Mouse (Mus musculus): ENCODE data around the gene Cdk8. TPM values are rescaled to one million over a fixed set of nuclear protein-coding genes. Genes with fewer than 3 reads are reported as not detected.

Cdk8 gene
- total and polyA plus RNA-seq, 2 experiments from 2014 or later: 15.4 to 46.3 TPM

DNA sequence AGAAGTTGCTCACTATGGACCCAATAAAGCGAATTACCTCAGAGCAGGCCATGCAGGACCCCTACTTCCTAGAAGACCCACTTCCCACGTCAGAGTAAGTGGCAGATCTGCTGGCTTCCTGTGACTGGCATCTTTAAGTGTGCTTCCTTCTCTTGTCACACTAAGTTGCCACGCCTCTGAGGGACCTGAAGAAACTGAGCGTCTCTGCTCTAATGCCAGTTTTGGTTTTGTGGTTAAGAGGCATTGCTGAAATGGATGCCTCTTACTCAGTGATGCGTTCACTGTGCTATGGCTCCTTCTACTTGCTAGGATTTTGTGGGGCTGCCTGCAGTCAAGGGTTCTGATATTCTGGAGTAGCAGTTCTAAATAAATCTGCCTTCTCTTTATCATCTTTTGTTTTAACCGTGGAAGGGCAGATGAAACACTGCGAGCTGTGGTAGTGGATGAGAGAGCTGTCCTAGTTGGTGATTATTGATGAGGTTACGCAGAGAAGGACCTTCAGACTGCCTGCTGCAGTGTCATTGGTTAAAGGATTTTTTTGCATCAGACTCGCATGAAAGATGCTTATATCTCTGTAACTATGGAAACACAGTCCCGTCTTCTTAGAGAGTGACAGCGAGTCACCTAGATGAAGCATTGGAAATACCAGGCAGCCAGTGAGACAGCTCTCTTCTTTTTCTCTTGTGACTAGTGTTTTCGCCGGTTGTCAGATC is 67.9 kb downstream of the Cdk8 start:
- no peak overlapping the region for H3K9ac ChIP-seq (replicated peaks; ENCODE audit: low read length, poor library complexity, severe bottlenecking)
- H3K27me3 ChIP-seq (ENCODE audit: insufficient read depth, low read length): no peaks in the 10 kb centered on the region
- H3K9me3 ChIP-seq (ENCODE audit: low read length): no peaks in the 10 kb centered on the region
- H3K4me1 ChIP-seq (ENCODE audit: insufficient read depth, low read length): no peaks in the 10 kb centered on the region
- peaks cover 24% of the 10 kb centered on the region for H3K36me3 ChIP-seq (ENCODE audit: insufficient read depth, low read length)
- TF ChIP-seq CTCF (IDR thresholded peaks at IDR 0.05): no peak
- peak; percentile 50; the same call in 1 of the 2 replicates for ATAC-seq (ENCODE audit: low FRiP score)
- H3K4me3 ChIP-seq (ENCODE audit: low read depth, low read length): no peak overlapping the region
- no peak for DNase-seq (ENCODE audit: low spot score)
- no peak overlapping the region for H3K27ac ChIP-seq (ENCODE audit: low read depth, low read length)
- H3K4me2 ChIP-seq (ENCODE audit: low read depth, low read length, poor library complexity, severe bottlenecking): no peak overlapping the region
- 75% methylated on average over 13 of the region's 13 CpGs for WGBS

DNA sequence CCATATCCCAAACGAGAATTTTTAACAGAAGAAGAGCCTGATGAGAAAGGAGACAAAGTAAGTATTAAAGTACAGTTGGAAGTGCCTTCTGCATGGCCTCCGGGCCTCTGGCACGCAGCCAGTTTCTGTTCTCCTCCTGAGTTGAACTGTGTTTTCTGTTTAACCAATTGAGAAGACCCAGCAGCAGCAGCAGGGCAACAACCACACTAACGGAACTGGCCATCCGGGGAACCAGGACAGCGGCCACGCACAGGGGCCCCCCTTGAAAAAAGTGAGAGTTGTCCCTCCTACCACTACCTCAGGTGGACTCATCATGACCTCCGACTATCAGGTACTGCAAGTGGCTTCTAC is 68.5 kb downstream of the Cdk8 start:
- H3K4me3 ChIP-seq (ENCODE audit: low read depth, low read length): no peak overlapping the region
- TF ChIP-seq CTCF (IDR thresholded peaks at IDR 0.05): no peak
- H3K4me1 ChIP-seq (ENCODE audit: insufficient read depth, low read length): no peaks in the 10 kb centered on the region
- DNase-seq (ENCODE audit: low spot score) (peak; percentile 28), ATAC-seq (ENCODE audit: low FRiP score) (no peak)
- H3K4me2 ChIP-seq (ENCODE audit: low read depth, low read length, poor library complexity, severe bottlenecking): no peak overlapping the region
- H3K27me3 ChIP-seq (ENCODE audit: insufficient read depth, low read length): no peaks in the 10 kb centered on the region
- no peaks in the 10 kb centered on the region for H3K9me3 ChIP-seq (ENCODE audit: low read length)
- no peak overlapping the region for H3K27ac ChIP-seq (ENCODE audit: low read depth, low read length)
- peaks cover 25% of the 10 kb centered on the region for H3K36me3 ChIP-seq (ENCODE audit: insufficient read depth, low read length)
- no peak overlapping the region for H3K9ac ChIP-seq (replicated peaks; ENCODE audit: low read length, poor library complexity, severe bottlenecking)
- WGBS: 68% methylated on average over 8 of the region's 8 CpGs

DNA sequence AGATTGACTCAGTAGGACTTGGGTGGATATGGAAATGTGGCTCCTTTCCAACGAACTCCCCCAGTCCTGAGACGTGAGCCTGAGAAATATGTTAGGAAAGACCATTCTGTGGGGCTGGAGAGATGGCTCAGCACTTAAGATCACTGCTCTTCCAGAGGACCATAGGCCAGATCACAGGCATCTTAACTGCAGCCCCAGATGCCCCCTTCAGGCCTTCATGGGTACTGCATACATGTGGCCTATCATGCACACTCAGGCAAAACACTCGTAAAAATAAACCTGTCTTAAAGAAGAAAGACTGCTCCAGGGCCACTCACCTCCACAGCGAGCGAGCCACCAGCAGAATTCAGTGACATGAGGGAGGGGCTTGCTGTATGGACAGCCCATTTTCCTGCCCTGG is 72.4 kb downstream of the Cdk8 start:
- no peaks in the 10 kb centered on the region for H3K27me3 ChIP-seq (ENCODE audit: insufficient read depth, low read length)
- peak; percentile 18; the same call in 1 of the 2 replicates for ATAC-seq (ENCODE audit: low FRiP score)
- H3K9ac ChIP-seq (replicated peaks; ENCODE audit: low read length, poor library complexity, severe bottlenecking): no peak overlapping the region
- WGBS: 82% methylated on average over 5 of the region's 5 CpGs
- peak; percentile 56 for DNase-seq (ENCODE audit: low spot score)
- H3K36me3 ChIP-seq (ENCODE audit: insufficient read depth, low read length): peaks cover 25% of the 10 kb centered on the region
- H3K9me3 ChIP-seq (ENCODE audit: low read length): no peaks in the 10 kb centered on the region
- TF ChIP-seq CTCF (IDR thresholded peaks at IDR 0.05): peak; percentile 78
- no peak overlapping the region for H3K4me2 ChIP-seq (ENCODE audit: low read depth, low read length, poor library complexity, severe bottlenecking)
- H3K4me1 ChIP-seq (ENCODE audit: insufficient read depth, low read length): no peaks in the 10 kb centered on the region
- H3K27ac ChIP-seq (ENCODE audit: low read depth, low read length): no peak overlapping the region
- H3K4me3 ChIP-seq (ENCODE audit: low read depth, low read length): no peak overlapping the region

DNA sequence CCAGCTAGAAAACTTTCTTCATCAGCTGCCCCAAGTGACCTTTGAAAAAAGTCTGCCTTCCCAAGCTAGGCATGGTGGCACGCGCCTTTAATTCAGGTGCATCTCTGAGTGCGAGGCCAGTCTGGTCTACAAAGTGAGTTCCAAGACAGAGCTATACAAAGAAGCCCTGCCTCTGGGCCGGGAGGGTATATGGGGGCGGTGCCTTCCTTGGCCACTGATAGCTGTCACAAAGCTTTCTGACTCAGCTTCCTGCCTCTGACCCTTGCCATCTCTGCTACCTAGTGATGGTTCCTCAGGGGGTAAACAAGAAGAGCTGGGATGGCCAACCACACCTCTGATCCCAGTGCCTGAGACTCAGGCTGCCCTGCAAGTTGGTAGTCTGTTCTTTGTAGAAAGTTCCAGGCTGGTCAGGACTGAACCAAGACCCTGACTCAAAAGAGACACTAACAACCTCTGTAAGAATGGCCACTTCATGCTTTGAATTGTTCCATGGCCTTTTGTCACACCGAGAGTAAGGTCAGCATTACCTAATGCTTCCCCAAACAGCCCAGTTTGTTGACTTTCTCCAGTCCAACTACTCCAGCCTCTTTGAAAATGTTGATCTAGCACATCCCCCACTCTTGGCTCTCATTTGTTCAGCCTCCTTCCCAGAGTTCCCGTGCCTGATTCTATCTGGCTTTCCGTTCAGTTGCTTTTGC is 76.2 kb downstream of the Cdk8 start:
- Histone ChIP-seq H3K4me1 (ENCODE audit: insufficient read depth, low read length) (no peaks in the 10 kb centered on the region), H3K4me2 (ENCODE audit: low read depth, low read length, poor library complexity, severe bottlenecking) (no peak overlapping the region), H3K4me3 (ENCODE audit: low read depth, low read length) (no peak overlapping the region), H3K9me3 (ENCODE audit: low read length) (no peaks in the 10 kb centered on the region), H3K9ac (replicated peaks; ENCODE audit: low read length, poor library complexity, severe bottlenecking) (no peak overlapping the region), H3K27me3 (ENCODE audit: insufficient read depth, low read length) (no peaks in the 10 kb centered on the region), H3K27ac (ENCODE audit: low read depth, low read length) (no peak overlapping the region), H3K36me3 (ENCODE audit: insufficient read depth, low read length) (peaks cover 10% of the 10 kb centered on the region; the same call in 1 of the 2 replicates)
- WGBS: 90% methylated on average over 8 of the region's 8 CpGs
- DNase-seq (ENCODE audit: low spot score) (no peak), ATAC-seq (ENCODE audit: low FRiP score) (no peak)
- TF ChIP-seq CTCF (IDR thresholded peaks at IDR 0.05): no peak

DNA sequence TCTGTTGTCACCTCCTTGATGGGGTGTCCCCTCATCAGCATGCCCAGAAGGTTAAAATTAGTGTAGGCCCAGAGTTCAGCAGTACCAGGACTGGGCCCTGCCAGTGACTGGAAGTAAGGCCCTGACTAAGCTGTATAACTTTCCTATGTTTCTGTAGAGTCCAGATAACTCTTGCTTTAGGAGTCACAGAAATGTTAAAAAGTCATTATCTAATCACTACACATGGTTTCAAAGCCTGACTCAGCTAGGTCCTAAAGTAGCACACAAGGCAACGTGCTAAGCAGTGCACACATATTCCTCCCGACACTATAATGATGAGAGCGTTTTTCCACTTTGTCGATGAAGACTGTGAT is 76.7 kb downstream of the Cdk8 start:
- no peaks in the 10 kb centered on the region for H3K4me1 ChIP-seq (ENCODE audit: insufficient read depth, low read length)
- no peak overlapping the region for H3K27ac ChIP-seq (ENCODE audit: low read depth, low read length)
- no peak overlapping the region for H3K4me2 ChIP-seq (ENCODE audit: low read depth, low read length, poor library complexity, severe bottlenecking)
- no peak overlapping the region for H3K4me3 ChIP-seq (ENCODE audit: low read depth, low read length)
- H3K9me3 ChIP-seq (ENCODE audit: low read length): no peaks in the 10 kb centered on the region
- DNase-seq (ENCODE audit: low spot score) (no peak), ATAC-seq (ENCODE audit: low FRiP score) (no peak)
- WGBS: 94% methylated on average over 4 of the region's 4 CpGs
- no peak for TF ChIP-seq CTCF (IDR thresholded peaks at IDR 0.05)
- no peak overlapping the region for H3K9ac ChIP-seq (replicated peaks; ENCODE audit: low read length, poor library complexity, severe bottlenecking)
- H3K27me3 ChIP-seq (ENCODE audit: insufficient read depth, low read length): no peaks in the 10 kb centered on the region
- H3K36me3 ChIP-seq (ENCODE audit: insufficient read depth, low read length): peaks cover 10% of the 10 kb centered on the region; the same call in 1 of the 2 replicates

DNA sequence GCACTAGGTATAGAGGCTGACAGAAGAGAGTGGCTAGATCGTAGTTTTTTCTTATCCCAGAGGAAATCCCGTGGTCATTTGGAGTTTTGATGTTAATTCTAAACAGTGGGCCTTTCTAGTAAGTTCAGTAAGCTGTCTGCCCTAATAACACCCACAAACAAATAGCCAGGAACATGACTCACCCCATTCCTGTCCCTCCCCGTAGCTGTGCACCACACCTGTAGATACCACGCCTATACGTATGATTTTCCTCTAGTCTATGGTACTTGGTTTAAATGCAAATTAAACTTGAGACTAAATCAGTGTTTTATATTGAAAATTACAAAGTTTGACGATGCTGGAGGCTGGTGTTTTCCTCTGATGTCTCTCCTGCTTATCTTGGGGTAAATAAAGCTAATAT is 83.5 kb downstream of the Cdk8 start:
- Histone ChIP-seq H3K9ac (replicated peaks; ENCODE audit: low read length, poor library complexity, severe bottlenecking) (no peak overlapping the region), H3K4me3 (ENCODE audit: low read depth, low read length) (no peak overlapping the region), H3K4me2 (ENCODE audit: low read depth, low read length, poor library complexity, severe bottlenecking) (no peak overlapping the region), H3K27ac (ENCODE audit: low read depth, low read length) (no peak overlapping the region), H3K36me3 (ENCODE audit: insufficient read depth, low read length) (no peaks in the 10 kb centered on the region), H3K27me3 (ENCODE audit: insufficient read depth, low read length) (no peaks in the 10 kb centered on the region), H3K9me3 (ENCODE audit: low read length) (no peaks in the 10 kb centered on the region), H3K4me1 (ENCODE audit: insufficient read depth, low read length) (no peaks in the 10 kb centered on the region)
- DNase-seq (ENCODE audit: low spot score) (no peak), ATAC-seq (ENCODE audit: low FRiP score) (no peak)
- TF ChIP-seq CTCF (IDR thresholded peaks at IDR 0.05): no peak
- WGBS: 89% methylated on average over 6 of the region's 6 CpGs
